Mouse (Mus musculus) liver, embryonic 14.5 days (tissue): ENCODE measurements around the gene Dnah7c.
"Not testable (repeated sequence)": the region's sequence is repeated elsewhere in the genome, so short reads cannot be mapped to it uniquely, and the experiment has no call there.

ENCODE experiments used
- CTCF ChIP-seq: IDR thresholded peaks from 2 replicates; pipeline ENCODE4 v1.5.1; 2016; ENCODE audit warnings: antibody characterized with exemption, low read depth, control low read depth
- EP300 ChIP-seq: IDR thresholded peaks from 2 replicates; pipeline ENCODE4 v1.6.1; 2016; ENCODE audit warnings: antibody characterized with exemption, low read depth

DNA sequence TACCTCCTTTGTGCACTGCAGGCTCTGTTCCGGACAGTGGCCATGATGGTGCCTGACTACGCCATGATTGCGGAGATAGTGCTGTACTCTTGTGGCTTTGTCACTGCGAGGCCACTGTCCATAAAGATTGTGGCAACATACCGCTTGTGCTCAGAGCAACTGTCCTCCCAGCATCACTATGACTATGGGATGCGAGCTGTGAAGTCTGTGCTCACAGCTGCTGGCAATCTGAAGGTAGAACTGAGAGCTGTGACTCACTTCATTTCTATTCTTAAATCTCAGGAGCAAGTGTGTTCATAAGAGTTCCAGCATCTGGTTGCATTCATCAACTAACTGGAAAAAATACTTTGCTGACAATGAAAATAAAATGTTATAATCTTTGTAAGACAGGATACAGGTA is 200.5 kb downstream of the Dnah7c start:
- TF ChIP-seq EP300, CTCF: not testable (repeated sequence)
